Mouse (Mus musculus): Measurements from ENCODE around the gene Slc25a33. TPM values are rescaled to one million over a fixed set of nuclear protein-coding genes. Genes with fewer than 3 reads are reported as not detected.

Slc25a33 gene
- polyA plus RNA-seq, 1 experiment from 2014 or later = 8.4 TPM

GRCm38 (mm10) chr4:149782975-149783374 lies 8.9 kb upstream of the Slc25a33 start:
- Histone ChIP-seq H3K4me3 (ENCODE audit: low read depth, low read length) (no peak overlapping the region), H3K9me3 (ENCODE audit: control insufficient read depth) (no peaks in the 10 kb centered on the region), H3K9ac (ENCODE audit: low read depth, low read length) (no peak overlapping the region), H3K4me2 (replicated peaks; ENCODE audit: low read depth) (no peak overlapping the region), H3K4me1 (replicated peaks; ENCODE audit: control insufficient read depth, insufficient read depth, low read length) (peaks cover 6% of the 10 kb centered on the region), H3K27ac (ENCODE audit: low read depth, low read length) (no peak overlapping the region), H3K36me3 (ENCODE audit: control insufficient read depth, insufficient read depth) (no peaks in the 10 kb centered on the region), H3K27me3 (replicated peaks; ENCODE audit: control insufficient read depth, insufficient read depth, low read length) (no peaks in the 10 kb centered on the region)
- ATAC-seq = no peak
- no peak for TF ChIP-seq CTCF (IDR thresholded peaks at IDR 0.05; ENCODE audit: low read depth)
- 64% methylated on average over 8 of the region's 8 CpGs for WGBS

- Histone ChIP-seq H3K36me3 (ENCODE audit: control insufficient read depth, insufficient read depth) (no peaks in the 10 kb centered on the region), H3K4me1 (replicated peaks; ENCODE audit: control insufficient read depth, insufficient read depth, low read length) (peaks cover 10% of the 10 kb centered on the region), H3K4me2 (replicated peaks; ENCODE audit: low read depth) (no peak overlapping the region), H3K27me3 (replicated peaks; ENCODE audit: control insufficient read depth, insufficient read depth, low read length) (no peaks in the 10 kb centered on the region), H3K9ac (ENCODE audit: low read depth, low read length) (no peak overlapping the region), H3K9me3 (ENCODE audit: control insufficient read depth) (no peaks in the 10 kb centered on the region), H3K4me3 (ENCODE audit: low read depth, low read length) (no peak overlapping the region), H3K27ac (ENCODE audit: low read depth, low read length) (peak overlapping the region; percentile 22; the same call in 1 of the 2 replicates)
- ATAC-seq = peak; percentile 49
- no peak for TF ChIP-seq CTCF (IDR thresholded peaks at IDR 0.05; ENCODE audit: low read depth)
- WGBS = 36% methylated on average over 13 of the region's 13 CpGs
Observed at GRCm38 (mm10) chr4:149780565-149781356, 6.7 kb upstream of the Slc25a33 start.

- no peak for ATAC-seq
- Histone ChIP-seq H3K4me3 (ENCODE audit: low read depth, low read length) (no peak overlapping the region), H3K9me3 (ENCODE audit: control insufficient read depth) (no peaks in the 10 kb centered on the region), H3K4me1 (replicated peaks; ENCODE audit: control insufficient read depth, insufficient read depth, low read length) (peaks cover 10% of the 10 kb centered on the region), H3K9ac (ENCODE audit: low read depth, low read length) (no peak overlapping the region), H3K36me3 (ENCODE audit: control insufficient read depth, insufficient read depth) (no peaks in the 10 kb centered on the region), H3K27ac (ENCODE audit: low read depth, low read length) (peak overlapping the region; percentile 22; the same call in 1 of the 2 replicates), H3K4me2 (replicated peaks; ENCODE audit: low read depth) (no peak overlapping the region), H3K27me3 (replicated peaks; ENCODE audit: control insufficient read depth, insufficient read depth, low read length) (no peaks in the 10 kb centered on the region)
- TF ChIP-seq CTCF (IDR thresholded peaks at IDR 0.05; ENCODE audit: low read depth) = no peak
- 86% methylated on average over 9 of the region's 9 CpGs for WGBS
Observed at GRCm38 (mm10) chr4:149779966-149780365, 5.9 kb upstream of the Slc25a33 start.

DNA sequence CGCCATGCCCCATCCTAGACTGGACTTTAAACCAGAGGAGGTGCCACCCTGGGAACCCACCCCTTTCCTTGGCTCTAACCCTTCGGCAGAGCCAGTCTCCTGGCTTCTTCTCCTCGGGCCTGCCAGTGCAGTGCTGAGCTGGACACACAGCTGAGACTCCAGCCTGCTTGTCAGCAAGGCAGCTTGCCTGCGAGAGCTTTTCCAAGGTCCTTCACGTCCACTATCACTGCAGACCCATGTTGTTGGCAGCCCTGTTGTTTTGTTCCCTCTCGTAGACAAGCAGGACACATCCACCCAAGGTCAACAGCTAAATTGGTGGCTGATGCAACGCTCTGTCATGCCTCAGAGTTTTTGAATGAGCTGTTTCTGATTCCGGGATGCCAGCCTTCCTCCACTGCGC lies 3.0 kb upstream of the Slc25a33 start:
- no peaks in the 10 kb centered on the region for H3K36me3 ChIP-seq (ENCODE audit: control insufficient read depth, insufficient read depth)
- H3K4me1 ChIP-seq (replicated peaks; ENCODE audit: control insufficient read depth, insufficient read depth, low read length) = peaks cover 10% of the 10 kb centered on the region
- no peak overlapping the region for H3K27ac ChIP-seq (ENCODE audit: low read depth, low read length)
- H3K9ac ChIP-seq (ENCODE audit: low read depth, low read length) = no peak overlapping the region
- H3K4me2 ChIP-seq (replicated peaks; ENCODE audit: low read depth) = no peak overlapping the region
- no peak for TF ChIP-seq CTCF (IDR thresholded peaks at IDR 0.05; ENCODE audit: low read depth)
- H3K27me3 ChIP-seq (replicated peaks; ENCODE audit: control insufficient read depth, insufficient read depth, low read length) = no peaks in the 10 kb centered on the region
- H3K4me3 ChIP-seq (ENCODE audit: low read depth, low read length) = no peak overlapping the region
- WGBS = 65% methylated on average over 9 of the region's 9 CpGs
- H3K9me3 ChIP-seq (ENCODE audit: control insufficient read depth) = no peaks in the 10 kb centered on the region
- ATAC-seq = 0 out of 2 replicates have a peak, but pooled peaks have one; percentile 10

GRCm38 (mm10) chr4:149775760-149776362 lies 1.8 kb upstream of the Slc25a33 start:
- H3K27ac ChIP-seq (ENCODE audit: low read depth, low read length) = 0 out of 2 replicates have a peak overlapping the region, but pooled peaks have one; percentile 15
- ATAC-seq = peak; percentile 48
- TF ChIP-seq CTCF (IDR thresholded peaks at IDR 0.05; ENCODE audit: low read depth) = no peak
- peak overlapping the region; percentile 13; the same call in 1 of the 2 replicates for H3K4me2 ChIP-seq (replicated peaks; ENCODE audit: low read depth)
- WGBS = 8% methylated on average over 8 of the region's 8 CpGs
- no peaks in the 10 kb centered on the region for H3K9me3 ChIP-seq (ENCODE audit: control insufficient read depth)
- H3K4me3 ChIP-seq (ENCODE audit: low read depth, low read length) = no peak overlapping the region
- peaks cover 6% of the 10 kb centered on the region for H3K4me1 ChIP-seq (replicated peaks; ENCODE audit: control insufficient read depth, insufficient read depth, low read length)
- no peaks in the 10 kb centered on the region for H3K36me3 ChIP-seq (ENCODE audit: control insufficient read depth, insufficient read depth)
- H3K9ac ChIP-seq (ENCODE audit: low read depth, low read length) = no peak overlapping the region
- no peaks in the 10 kb centered on the region for H3K27me3 ChIP-seq (replicated peaks; ENCODE audit: control insufficient read depth, insufficient read depth, low read length)

- Histone ChIP-seq H3K27me3 (replicated peaks; ENCODE audit: control insufficient read depth, insufficient read depth, low read length) (no peaks in the 10 kb centered on the region), H3K4me2 (replicated peaks; ENCODE audit: low read depth) (no peak overlapping the region), H3K36me3 (ENCODE audit: control insufficient read depth, insufficient read depth) (no peaks in the 10 kb centered on the region), H3K4me3 (ENCODE audit: low read depth, low read length) (no peak overlapping the region), H3K4me1 (replicated peaks; ENCODE audit: control insufficient read depth, insufficient read depth, low read length) (peaks cover 4% of the 10 kb centered on the region; the same call in 1 of the 2 replicates), H3K27ac (ENCODE audit: low read depth, low read length) (0 out of 2 replicates have a peak overlapping the region, but pooled peaks have one; percentile 15), H3K9ac (ENCODE audit: low read depth, low read length) (no peak overlapping the region), H3K9me3 (ENCODE audit: control insufficient read depth) (no peaks in the 10 kb centered on the region)
- 57% methylated on average over 7 of the region's 7 CpGs for WGBS
- TF ChIP-seq CTCF (IDR thresholded peaks at IDR 0.05; ENCODE audit: low read depth) = no peak
- ATAC-seq = no peak
Observed at GRCm38 (mm10) chr4:149775330-149775729, 1.3 kb upstream of the Slc25a33 start.
